Mouse (Mus musculus) bone marrow macrophage, adult 2 months (primary cell): Measurements from ENCODE around the gene Siah3. TPM values are rescaled to one million over a fixed set of nuclear protein-coding genes. Genes with fewer than 3 reads are reported as not detected.

Source experiments
- H3K27ac ChIP-seq: 2 replicates; pipeline ENCODE4 v1.5.1; 2012; ENCODE audit warnings: low read depth, low read length; ENCODE audit not compliant: insufficient read depth
- H3K4me1 ChIP-seq: 2 replicates; pipeline ENCODE4 v1.6.1; 2012; ENCODE audit warnings: low read length; ENCODE audit not compliant: control insufficient read depth, insufficient read depth
- H3K4me3 ChIP-seq: 2 replicates; pipeline ENCODE4 v1.5.1; 2012; ENCODE audit warnings: mild to moderate bottlenecking, low read length, moderate library complexity; ENCODE audit not compliant: insufficient read depth
- CTCF ChIP-seq: IDR thresholded peaks from 2 replicates; pipeline ENCODE4 v1.5.1; 2012; ENCODE audit warnings: low read depth, mild to moderate bottlenecking, low read length, moderate library complexity
- POLR2A ChIP-seq: IDR thresholded peaks from 2 replicates; pipeline ENCODE4 v1.6.1; 2012; ENCODE audit warnings: mild to moderate bottlenecking, low read depth, low read length, borderline replicate concordance
- polyA plus RNA-seq: library from polyadenylated mRNA; stranded (reverse); fragments of >200 nt; gene quantifications from 2 replicates; pipeline ENCODE4 v1.2.4, GENCODE M21; 2012; ENCODE audit not compliant: missing spikeins, insufficient read depth, insufficient read length

Gene Siah3
- polyA plus RNA-seq, 1 experiment = not detected

DNA sequence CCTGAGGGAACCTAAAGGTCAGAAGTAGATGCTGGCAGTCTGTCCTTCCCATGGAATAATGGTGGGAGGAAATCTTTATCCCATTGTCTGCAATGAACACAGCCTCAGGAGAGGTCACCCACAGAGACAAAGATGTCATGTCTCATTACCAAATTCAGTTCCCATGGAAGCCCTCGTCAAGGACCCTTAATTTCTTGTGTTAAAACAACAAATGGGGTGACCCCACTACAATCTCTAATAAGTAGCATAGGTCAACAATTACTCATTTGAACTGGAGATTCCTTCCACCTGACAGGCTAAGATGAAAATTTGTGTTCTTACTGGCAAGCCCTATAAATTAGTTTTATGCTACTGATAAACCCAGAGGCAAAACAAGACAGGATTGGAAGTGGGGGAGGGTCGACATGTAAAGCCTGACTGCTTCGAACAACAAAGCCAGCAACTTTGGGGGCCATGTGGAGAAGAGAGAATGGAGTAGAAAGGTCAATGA is 45.8 kb downstream of the Siah3 start:
- Histone ChIP-seq H3K4me1 (no peaks in the 10 kb centered on the region), H3K27ac (no peak overlapping the region), H3K4me3 (no peak overlapping the region)
- no peak for TF ChIP-seq POLR2A
- no peak for TF ChIP-seq CTCF

DNA sequence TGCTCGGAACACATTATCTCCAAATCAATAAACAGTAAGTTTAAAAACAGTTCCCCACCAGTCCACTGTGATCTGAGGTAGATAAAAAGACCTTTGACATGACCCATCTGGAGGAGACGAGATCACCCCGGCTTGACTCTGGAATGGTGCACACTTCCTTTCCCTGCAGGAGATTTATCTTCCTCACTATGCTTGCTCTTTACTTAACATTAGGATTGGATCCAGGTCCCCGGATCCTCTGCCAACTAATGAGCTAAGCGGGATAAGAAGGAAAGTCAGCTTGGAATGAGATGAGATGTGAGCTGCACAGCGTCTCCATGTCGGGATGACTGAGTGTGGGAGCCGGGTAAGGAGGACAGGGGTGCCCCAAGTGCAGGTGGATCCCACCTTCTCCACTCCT is 46.7 kb downstream of the Siah3 start:
- H3K4me1 ChIP-seq = no peaks in the 10 kb centered on the region
- TF ChIP-seq POLR2A (no peak), CTCF (no peak)
- no peak overlapping the region for H3K27ac ChIP-seq
- H3K4me3 ChIP-seq = no peak overlapping the region

DNA sequence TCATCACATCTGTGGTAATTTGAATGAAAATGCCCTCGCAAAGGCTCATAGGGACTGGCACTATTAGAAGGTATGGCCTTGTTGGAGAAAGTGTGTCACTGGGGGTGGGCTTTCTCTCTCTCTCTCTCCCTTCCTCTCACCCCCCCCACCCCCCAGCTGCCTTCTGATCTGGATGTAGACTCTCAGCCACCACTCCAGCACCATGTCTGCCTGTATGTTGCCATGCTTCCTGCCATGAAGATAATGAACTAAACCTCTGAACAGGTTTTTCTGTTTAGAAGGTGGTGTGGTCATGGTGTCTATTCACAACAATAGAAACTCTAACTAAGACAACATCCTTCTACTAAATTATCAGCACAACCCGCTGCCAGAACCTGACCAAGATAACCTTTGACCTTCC is 48.5 kb downstream of the Siah3 start:
- TF ChIP-seq POLR2A = no peak
- TF ChIP-seq CTCF = no peak
- no peak overlapping the region for H3K4me3 ChIP-seq
- no peak overlapping the region for H3K27ac ChIP-seq
- H3K4me1 ChIP-seq = no peaks in the 10 kb centered on the region

DNA sequence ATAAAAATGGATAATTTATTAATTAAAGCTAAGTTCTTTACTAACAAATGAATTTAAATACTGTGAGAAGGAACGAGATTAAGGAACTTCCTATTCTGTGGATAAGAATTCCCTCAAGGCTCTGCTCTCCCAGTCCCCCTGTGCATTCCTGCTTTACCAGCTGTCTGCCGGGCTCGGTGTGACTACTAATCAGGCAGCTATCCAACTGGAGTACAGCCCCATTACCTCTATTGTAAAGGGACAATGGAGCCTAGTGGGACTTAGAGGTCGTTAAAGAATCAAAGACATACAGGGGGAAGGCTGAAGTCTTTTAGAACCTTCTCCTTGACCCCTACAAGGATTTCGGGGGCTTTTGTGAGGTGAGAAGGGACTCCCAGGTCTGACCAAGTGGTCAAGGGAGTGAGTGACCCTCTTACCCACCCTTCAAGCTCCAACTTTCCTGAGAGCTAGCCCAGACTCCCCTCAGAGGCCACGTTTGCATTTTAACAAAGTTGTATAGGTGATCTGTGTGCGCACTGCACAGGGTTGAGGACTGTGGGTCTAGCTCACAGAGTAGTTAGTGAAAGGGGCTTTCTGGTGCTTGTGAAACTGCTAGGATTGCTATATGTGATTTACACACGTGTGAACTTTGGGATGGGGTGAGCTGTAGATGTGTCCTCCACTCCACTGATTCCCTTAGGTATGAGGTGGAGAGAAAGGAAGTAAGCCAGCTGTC is 49.5 kb downstream of the Siah3 start:
- Histone ChIP-seq H3K4me3 (no peak overlapping the region), H3K4me1 (no peaks in the 10 kb centered on the region), H3K27ac (no peak overlapping the region)
- TF ChIP-seq POLR2A = no peak
- no peak for TF ChIP-seq CTCF

DNA sequence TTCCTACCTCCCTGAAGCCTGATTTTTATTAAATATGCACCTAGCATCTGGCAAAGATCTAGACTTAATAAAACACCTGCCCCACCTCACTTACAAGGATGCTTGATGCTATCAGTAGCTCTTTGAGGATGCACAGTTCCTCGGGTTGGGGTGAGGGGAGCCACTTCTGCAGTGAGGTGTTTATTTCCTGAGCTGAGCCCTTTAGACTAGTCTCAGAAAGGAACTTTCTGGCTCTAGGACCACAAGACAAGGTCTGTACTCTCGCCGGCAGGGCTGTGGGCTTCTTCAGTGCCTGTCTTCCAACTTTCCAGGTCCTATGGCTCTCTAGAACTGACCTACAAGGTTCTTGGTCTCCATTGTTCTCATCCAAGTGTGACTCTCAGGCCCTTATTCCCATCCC is 50.5 kb downstream of the Siah3 start:
- Histone ChIP-seq H3K27ac (no peak overlapping the region), H3K4me1 (no peaks in the 10 kb centered on the region), H3K4me3 (no peak overlapping the region)
- TF ChIP-seq POLR2A (no peak), CTCF (no peak)

DNA sequence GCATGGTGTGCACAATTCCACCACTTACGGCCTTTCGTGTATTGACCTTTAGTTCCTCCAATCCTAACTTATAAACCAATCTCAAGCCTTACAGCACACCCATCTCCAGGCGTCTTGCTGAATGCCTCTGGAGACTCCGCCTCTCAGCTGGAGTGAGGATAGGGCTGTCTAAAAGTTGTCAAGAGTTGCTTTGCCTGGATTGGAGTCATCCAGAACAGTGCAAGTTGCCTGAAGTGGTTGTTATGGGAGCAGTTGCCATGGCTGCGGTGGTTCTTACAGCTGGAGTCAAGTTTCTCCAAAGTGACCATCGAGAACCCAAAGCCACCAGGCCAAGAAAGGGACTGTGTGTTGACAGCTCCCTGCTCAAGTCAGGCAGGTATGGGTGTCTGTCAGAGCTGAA is 54.3 kb downstream of the Siah3 start:
- TF ChIP-seq POLR2A (no peak), CTCF (no peak)
- no peak overlapping the region for H3K4me3 ChIP-seq
- no peak overlapping the region for H3K27ac ChIP-seq
- H3K4me1 ChIP-seq = no peaks in the 10 kb centered on the region

DNA sequence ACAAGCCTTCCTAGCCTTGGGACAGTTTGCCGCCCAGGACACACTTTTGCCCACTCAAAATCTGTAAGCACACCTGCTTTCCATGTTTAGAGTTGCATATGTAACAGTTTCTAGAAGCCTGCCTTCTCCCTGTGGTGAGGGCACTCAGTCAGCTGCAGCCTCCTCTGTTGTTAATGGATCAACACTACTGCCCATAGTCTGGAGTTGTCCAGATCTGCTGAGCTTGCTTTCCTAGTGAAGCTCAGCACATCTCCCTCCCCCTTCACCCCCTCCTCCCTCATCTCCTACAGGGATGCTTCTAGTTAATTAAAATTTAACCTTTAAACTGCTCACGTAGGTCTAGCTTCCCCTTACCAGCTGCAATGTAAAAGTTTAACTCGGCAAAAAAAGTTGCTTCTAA is 57.2 kb downstream of the Siah3 start:
- H3K27ac ChIP-seq = no peak overlapping the region
- TF ChIP-seq POLR2A (no peak), CTCF (no peak)
- H3K4me3 ChIP-seq = no peak overlapping the region
- peaks cover 4% of the 10 kb centered on the region for H3K4me1 ChIP-seq

DNA sequence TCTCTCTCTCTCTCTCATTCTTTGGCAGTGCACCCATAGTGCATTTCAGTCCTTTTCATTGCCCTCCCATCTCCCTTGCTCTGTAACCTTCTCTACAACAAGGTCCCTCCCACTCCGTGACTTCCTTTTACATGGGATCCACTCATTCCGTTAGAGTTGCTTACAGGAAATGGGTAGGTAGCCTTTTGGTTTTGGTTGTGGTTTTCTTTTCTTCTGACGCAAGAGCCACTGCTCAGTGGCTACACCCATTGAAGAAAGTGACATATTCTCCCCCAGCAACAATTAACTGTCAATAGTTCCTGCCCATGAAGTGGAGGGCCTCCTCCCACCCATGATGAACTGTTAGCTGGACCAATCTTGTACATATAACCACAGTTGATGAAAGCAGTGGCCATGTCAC is 60.4 kb downstream of the Siah3 start:
- TF ChIP-seq CTCF = no peak
- TF ChIP-seq POLR2A = no peak
- Histone ChIP-seq H3K4me1 (peaks cover 4% of the 10 kb centered on the region), H3K4me3 (no peak overlapping the region), H3K27ac (no peak overlapping the region)

DNA sequence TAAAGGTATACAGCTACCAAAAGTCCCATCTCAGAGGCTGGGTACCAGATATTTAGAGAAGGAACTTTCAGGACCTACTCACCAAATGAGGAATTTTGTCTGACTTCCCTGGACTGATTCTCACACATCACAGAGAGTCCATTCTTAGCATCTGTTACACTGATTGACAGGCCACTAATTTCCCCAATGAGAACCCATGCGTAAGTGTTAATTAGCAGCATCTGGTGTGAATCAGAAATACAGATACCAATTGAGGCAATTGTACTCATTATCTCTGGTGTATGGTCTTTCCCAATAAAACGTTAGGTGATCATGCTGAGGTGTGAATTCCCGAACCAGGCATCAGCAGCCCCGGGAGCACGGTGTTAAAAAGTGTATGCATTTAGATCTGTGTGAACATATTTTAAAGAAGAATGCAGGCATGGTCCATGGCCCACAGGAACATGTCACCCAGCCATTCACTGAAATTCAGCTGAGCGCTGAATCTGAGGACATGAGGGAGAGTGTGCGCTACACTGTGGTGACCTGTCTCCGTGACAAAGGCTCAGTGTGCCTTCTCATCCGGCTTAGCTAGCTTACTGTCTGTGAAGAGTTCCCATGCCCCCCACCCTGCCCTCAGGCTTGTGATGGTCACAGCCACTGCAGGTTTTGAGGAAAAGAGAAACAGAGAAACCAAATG is 61.3 kb downstream of the Siah3 start:
- Histone ChIP-seq H3K27ac (no peak overlapping the region), H3K4me1 (peaks cover 4% of the 10 kb centered on the region), H3K4me3 (no peak overlapping the region)
- TF ChIP-seq POLR2A = no peak
- no peak for TF ChIP-seq CTCF

DNA sequence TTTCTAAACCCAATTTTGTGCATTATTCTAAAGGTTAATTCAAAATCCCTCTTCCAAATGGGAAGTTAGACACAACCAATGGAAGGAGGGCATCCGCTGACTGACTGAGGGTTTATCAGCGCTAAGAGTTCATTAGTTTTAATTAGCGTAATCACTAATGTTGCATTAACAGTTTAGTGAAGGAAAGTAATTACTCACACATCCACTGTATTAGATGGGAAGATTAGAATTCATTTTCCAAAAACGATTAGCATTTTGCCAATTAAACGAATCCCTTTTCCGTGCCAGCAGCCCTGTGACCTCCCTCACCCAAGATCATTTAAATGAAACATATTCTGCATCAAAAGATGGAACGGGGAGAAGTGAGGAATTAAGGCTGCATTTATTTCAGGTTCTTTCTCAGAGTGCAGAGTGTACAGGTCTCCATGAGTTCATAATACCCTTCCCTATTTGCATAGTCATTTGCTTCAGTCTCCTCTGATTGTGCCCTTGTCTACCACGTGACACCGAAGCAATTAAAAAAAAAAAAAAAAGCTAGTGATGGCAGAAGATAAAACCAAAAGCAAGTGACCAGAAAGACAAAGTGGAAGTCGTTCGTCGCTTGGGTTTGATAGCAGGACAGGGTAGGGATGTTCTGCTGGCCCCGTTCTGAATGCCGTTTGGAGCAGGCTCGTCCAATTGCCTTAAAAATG is 62.6 kb downstream of the Siah3 start:
- TF ChIP-seq POLR2A (no peak), CTCF (no peak)
- no peak overlapping the region for H3K4me3 ChIP-seq
- no peak overlapping the region for H3K27ac ChIP-seq
- peaks cover 4% of the 10 kb centered on the region for H3K4me1 ChIP-seq
